Mouse (Mus musculus) stomach, embryonic 14.5 days (tissue): ENCODE measurements around the gene Mfsd7a. TPM values are rescaled to one million over a fixed set of nuclear protein-coding genes. Genes with fewer than 3 reads are reported as not detected.

Source experiments
- ATAC-seq: fragments of 200-750 bp; cut with Nextera tagmentation; 2 replicates; pipeline ENCODE4 v1.8.0; 2017; ENCODE audit warnings: low read depth, moderate TSS enrichment; ENCODE audit not compliant: insufficient number of reproducible peaks, insufficient read depth, low FRiP score
- H3K27ac ChIP-seq: fragments of 300-500 bp; sonication (generic); 2 replicates; pipeline ENCODE4 v1.5.1; 2014; ENCODE audit warnings: mild to moderate bottlenecking, low read length, moderate library complexity, mixed read lengths
- H3K27me3 ChIP-seq: fragments of 300-500 bp; sonication (generic); 2 replicates; pipeline ENCODE4 v1.6.1; 2014; ENCODE audit warnings: low read length, control low read depth, mixed read lengths; ENCODE audit not compliant: control insufficient read depth, insufficient read depth
- H3K36me3 ChIP-seq: fragments of 300-500 bp; sonication (generic); 2 replicates; pipeline ENCODE4 v1.6.1; 2014; ENCODE audit warnings: mild to moderate bottlenecking, control low read depth, low read length, moderate library complexity, mixed read lengths; ENCODE audit not compliant: control insufficient read depth, insufficient read depth
- H3K4me1 ChIP-seq: fragments of 300-500 bp; sonication (generic); 2 replicates; pipeline ENCODE4 v1.6.1; 2014; ENCODE audit warnings: low read length, control low read depth, mixed read lengths; ENCODE audit not compliant: control insufficient read depth, insufficient read depth
- H3K4me2 ChIP-seq: fragments of 300-500 bp; sonication (generic); replicated peaks from 2 replicates; pipeline ENCODE4 v1.6.1; 2014; ENCODE audit warnings: low read depth, low read length, control low read depth
- H3K4me3 ChIP-seq: fragments of 300-500 bp; sonication (generic); 2 replicates; pipeline ENCODE4 v1.5.1; 2014; ENCODE audit warnings: low read depth, low read length, control low read depth
- H3K9ac ChIP-seq: fragments of 300-500 bp; sonication (generic); replicated peaks from 2 replicates; pipeline ENCODE4 v1.6.1; 2014; ENCODE audit warnings: low read depth, mild to moderate bottlenecking, control low read depth, low read length, moderate library complexity, mixed read lengths
- H3K9me3 ChIP-seq: fragments of 300-500 bp; sonication (generic); 2 replicates; pipeline ENCODE4 v1.6.1; 2016; ENCODE audit warnings: low read depth, low read length, control low read depth; ENCODE audit not compliant: control insufficient read depth
- WGBS: fragments of 180-500 bp; shearing (Covaris S2); extraction: QIAGEN DNeasy Blood & Tissue Kit; methylation state at CpG from one replicate; pipeline ENCODE4 v1.1.7; 2014; 5-methylcytosine and 5-hydroxymethylcytosine counted together
- polyA plus RNA-seq: library from polyadenylated mRNA; unstranded; fragments of >200 nt; fragmentation: Nextera tagmentation; extraction: Ambion mirVana; gene quantifications from 2 replicates; pipeline ENCODE4 v1.2.1, GENCODE M21; 2014

The Mfsd7a gene
- polyA plus RNA-seq, 1 experiment from 2014 or later: 0.54 TPM

GRCm38 (mm10) chr5:108422741-108423140 is 25.9 kb downstream of the Mfsd7a start:
- WGBS: 67% methylated on average over 3 of the region's 3 CpGs
- Histone ChIP-seq H3K9me3 (no peaks in the 10 kb centered on the region), H3K36me3 (no peaks in the 10 kb centered on the region), H3K27me3 (no peaks in the 10 kb centered on the region), H3K27ac (no peak overlapping the region), H3K4me1 (no peaks in the 10 kb centered on the region), H3K4me2 (no peak overlapping the region), H3K9ac (no peak overlapping the region), H3K4me3 (no peak overlapping the region)
- ATAC-seq: no peak

- Histone ChIP-seq H3K9ac (no peak overlapping the region), H3K27ac (no peak overlapping the region), H3K27me3 (no peaks in the 10 kb centered on the region), H3K9me3 (no peaks in the 10 kb centered on the region), H3K4me3 (no peak overlapping the region), H3K4me1 (no peaks in the 10 kb centered on the region), H3K4me2 (no peak overlapping the region), H3K36me3 (no peaks in the 10 kb centered on the region)
- ATAC-seq: no peak
- 58% methylated on average over 2 of the region's 2 CpGs for WGBS
These were observed 34.0 kb downstream of the Mfsd7a start for GRCm38 (mm10) chr5:108414711-108415110.

- 71% methylated on average over 2 of the region's 2 CpGs for WGBS
- Histone ChIP-seq H3K4me3 (no peak overlapping the region), H3K4me1 (no peaks in the 10 kb centered on the region), H3K9ac (no peak overlapping the region), H3K27ac (no peak overlapping the region), H3K9me3 (no peaks in the 10 kb centered on the region), H3K4me2 (no peak overlapping the region), H3K27me3 (no peaks in the 10 kb centered on the region), H3K36me3 (no peaks in the 10 kb centered on the region)
- ATAC-seq: no peak
These were observed 41.7 kb downstream of the Mfsd7a start for GRCm38 (mm10) chr5:108406977-108407376.

- H3K4me3 ChIP-seq: no peak overlapping the region
- H3K4me2 ChIP-seq: no peak overlapping the region
- no peaks in the 10 kb centered on the region for H3K9me3 ChIP-seq
- ATAC-seq: no peak
- no peaks in the 10 kb centered on the region for H3K4me1 ChIP-seq
- H3K9ac ChIP-seq: no peak overlapping the region
- no peaks in the 10 kb centered on the region for H3K36me3 ChIP-seq
- 66% methylated on average over 1 of the region's 1 CpGs for WGBS
- no peak overlapping the region for H3K27ac ChIP-seq
- no peaks in the 10 kb centered on the region for H3K27me3 ChIP-seq
These were observed 43.2 kb downstream of the Mfsd7a start for GRCm38 (mm10) chr5:108405460-108405859.

- WGBS: 81% methylated on average over 4 of the region's 4 CpGs
- H3K4me1 ChIP-seq: no peaks in the 10 kb centered on the region
- no peak overlapping the region for H3K9ac ChIP-seq
- no peak overlapping the region for H3K4me3 ChIP-seq
- no peaks in the 10 kb centered on the region for H3K27me3 ChIP-seq
- no peak for ATAC-seq
- no peaks in the 10 kb centered on the region for H3K36me3 ChIP-seq
- no peaks in the 10 kb centered on the region for H3K9me3 ChIP-seq
- no peak overlapping the region for H3K27ac ChIP-seq
- H3K4me2 ChIP-seq: no peak overlapping the region
These were observed 45.2 kb downstream of the Mfsd7a start for GRCm38 (mm10) chr5:108403453-108403852.

Other genes starting within 250 kb of the Mfsd7a start
- gene Dr1, start 180.0 kb downstream of the Mfsd7a start, polyA plus RNA-seq: 39.0 and 42.8 TPM in 2 replicates
- gene Pigg, start 136.3 kb downstream of the Mfsd7a start, polyA plus RNA-seq: 3.1 and 3.8 TPM in 2 replicates
- gene Gm42517, start 81.0 kb downstream of the Mfsd7a start, polyA plus RNA-seq: not detected in 2 replicates
- gene Pde6b, start 60.5 kb downstream of the Mfsd7a start, polyA plus RNA-seq: 0.62 TPM in 1 of 2 replicates, not detected in the other
- gene Atp5k, start 14.4 kb downstream of the Mfsd7a start, polyA plus RNA-seq: 402 and 448 TPM in 2 replicates
- gene Pcgf3, start 12.3 kb upstream of the Mfsd7a start, polyA plus RNA-seq: 27.2 and 34.0 TPM in 2 replicates
- gene Cplx1, start 101.1 kb upstream of the Mfsd7a start, polyA plus RNA-seq: 4.2 and 4.7 TPM in 2 replicates
- 49.9 and 50.4 TPM in 2 replicates for gene Gak, start 180.9 kb upstream of the Mfsd7a start, polyA plus RNA-seq
- 34.3 and 35.2 TPM in 2 replicates for gene Tmem175, start 180.9 kb upstream of the Mfsd7a start, polyA plus RNA-seq
- 13.4 and 18.0 TPM in 2 replicates for gene Idua, start 211.4 kb upstream of the Mfsd7a start, polyA plus RNA-seq
- gene Dgkq, start 220.8 kb upstream of the Mfsd7a start, polyA plus RNA-seq: 9.1 and 11.6 TPM in 2 replicates
- 1.1 and 1.9 TPM in 2 replicates for gene Slc26a1, start 226.7 kb upstream of the Mfsd7a start, polyA plus RNA-seq
- 13.0 and 17.1 TPM in 2 replicates for gene Fgfrl1, start 243.5 kb upstream of the Mfsd7a start, polyA plus RNA-seq